Mouse (Mus musculus): ENCODE data around the gene Bcar3. TPM values are rescaled to one million over a fixed set of nuclear protein-coding genes. Genes with fewer than 3 reads are reported as not detected.
"Not testable (repeated sequence)": the region's sequence is repeated elsewhere in the genome, so short reads cannot be mapped to it uniquely, and the experiment has no call there.

Bcar3 gene
- polyA plus RNA-seq, 1 experiment from 2014 or later, result 13.8 TPM

- H3K9me3 ChIP-seq (replicated peaks), result no peaks in the 10 kb centered on the region
- peaks cover 35% of the 10 kb centered on the region for H3K4me1 ChIP-seq
- H3K36me3 ChIP-seq, result peaks cover 36% of the 10 kb centered on the region
- peak overlapping the region; percentile 41; the same call in 1 of the 2 replicates for H3K9ac ChIP-seq
- H3K4me3 ChIP-seq (replicated peaks), result peak overlapping the region; percentile 91
- no peak overlapping the region for H3K27ac ChIP-seq
- H3K4me2 ChIP-seq, result peak overlapping the region; percentile 51
- WGBS, result 11% methylated on average over 19 of the region's 20 CpGs
- no peak for ATAC-seq (replicated peaks; ENCODE audit: low FRiP score)
- no peaks in the 10 kb centered on the region for H3K27me3 ChIP-seq
These were observed 20.3 kb upstream of the Bcar3 start for GRCm38 (mm10) chr3:122273407-122274240.

- H3K27me3 ChIP-seq, result no peaks in the 10 kb centered on the region
- WGBS, result under 1% methylated on average over 54 of the region's 57 CpGs
These were observed 19.5 kb upstream of the Bcar3 start, which contains the start of gene Dnttip2 for GRCm38 (mm10) chr3:122274241-122275024. Gene Dnttip2, plus strand, starts transcription at chr3:122274388.

GRCm38 (mm10) chr3:122275111-122275510 lies 18.8 kb upstream of the Bcar3 start:
- 75% methylated on average over 10 of the region's 10 CpGs for WGBS

More at GRCm38 (mm10) chr3:122274241-122275024, 19.5 kb upstream of the Bcar3 start, which contains the start of gene Dnttip2:
- H3K36me3 ChIP-seq, result peaks cover 44% of the 10 kb centered on the region
- peak within 1 kb of the TSS; percentile 88 for H3K9ac ChIP-seq
- peak within 1 kb of the TSS; percentile 60 for H3K4me2 ChIP-seq
- peaks cover 35% of the 10 kb centered on the region for H3K4me1 ChIP-seq
- peak within 1 kb of the TSS; percentile 73 for H3K27ac ChIP-seq
- peak; percentile 98 for ATAC-seq (replicated peaks; ENCODE audit: low FRiP score)
- H3K4me3 ChIP-seq (replicated peaks), result peak within 1 kb of the TSS; percentile 91
- no peaks in the 10 kb centered on the region for H3K9me3 ChIP-seq (replicated peaks)

GRCm38 (mm10) chr3:122287195-122287594 lies 6.7 kb upstream of the Bcar3 start:
- H3K36me3 ChIP-seq, result peaks cover 37% of the 10 kb centered on the region
- no peaks in the 10 kb centered on the region for H3K9me3 ChIP-seq (replicated peaks)
- H3K27me3 ChIP-seq, result no peaks in the 10 kb centered on the region
- 78% methylated on average over 5 of the region's 5 CpGs for WGBS
- H3K9ac ChIP-seq, result no peak overlapping the region
- no peak overlapping the region for H3K4me3 ChIP-seq (replicated peaks)
- no peak for ATAC-seq (replicated peaks; ENCODE audit: low FRiP score)
- no peak overlapping the region for H3K4me2 ChIP-seq
- no peak overlapping the region for H3K27ac ChIP-seq
- H3K4me1 ChIP-seq, result peaks cover 7% of the 10 kb centered on the region

More at GRCm38 (mm10) chr3:122275111-122275510, 18.8 kb upstream of the Bcar3 start:
- no peak for ATAC-seq (replicated peaks; ENCODE audit: low FRiP score)
- Histone ChIP-seq H3K36me3 (peaks cover 51% of the 10 kb centered on the region), H3K27ac (no peak overlapping the region), H3K27me3 (no peaks in the 10 kb centered on the region), H3K4me2 (peak overlapping the region; percentile 60), H3K9me3 (replicated peaks) (no peaks in the 10 kb centered on the region), H3K9ac (peak overlapping the region; percentile 88; the same call in 1 of the 2 replicates), H3K4me3 (replicated peaks) (peak overlapping the region; percentile 91), H3K4me1 (peaks cover 35% of the 10 kb centered on the region)

- no peak overlapping the region for H3K4me3 ChIP-seq (replicated peaks)
- H3K36me3 ChIP-seq, result peaks cover 21% of the 10 kb centered on the region
- no peak overlapping the region for H3K4me2 ChIP-seq
- H3K27ac ChIP-seq, result no peak overlapping the region
- peaks cover 12% of the 10 kb centered on the region for H3K4me1 ChIP-seq
- no peaks in the 10 kb centered on the region for H3K9me3 ChIP-seq (replicated peaks)
- H3K9ac ChIP-seq, result no peak overlapping the region
- 79% methylated on average over 5 of the region's 5 CpGs for WGBS
- H3K27me3 ChIP-seq, result no peaks in the 10 kb centered on the region
- ATAC-seq (replicated peaks; ENCODE audit: low FRiP score), result no peak
These were observed 5.2 kb upstream of the Bcar3 start for GRCm38 (mm10) chr3:122288613-122289195.

- H3K27me3 ChIP-seq; H3K9me3 ChIP-seq (replicated peaks); H3K9ac ChIP-seq; H3K4me3 ChIP-seq (replicated peaks); H3K27ac ChIP-seq; H3K4me2 ChIP-seq; ATAC-seq (replicated peaks; ENCODE audit: low FRiP score): not testable (repeated sequence)
- Histone ChIP-seq H3K36me3 (peaks cover 15% of the 10 kb centered on the region), H3K4me1 (peaks cover 16% of the 10 kb centered on the region)
- 72% methylated on average over 4 of the region's 4 CpGs for WGBS
These were observed 4.6 kb upstream of the Bcar3 start for GRCm38 (mm10) chr3:122289344-122289743.

GRCm38 (mm10) chr3:122290696-122291095 lies 3.2 kb upstream of the Bcar3 start:
- H3K9me3 ChIP-seq (replicated peaks), result no peaks in the 10 kb centered on the region
- H3K4me3 ChIP-seq (replicated peaks), result no peak overlapping the region
- H3K4me2 ChIP-seq, result no peak overlapping the region
- H3K36me3 ChIP-seq, result peaks cover 4% of the 10 kb centered on the region
- no peak overlapping the region for H3K9ac ChIP-seq
- no peaks in the 10 kb centered on the region for H3K27me3 ChIP-seq
- 71% methylated on average over 7 of the region's 7 CpGs for WGBS
- no peak for ATAC-seq (replicated peaks; ENCODE audit: low FRiP score)
- H3K27ac ChIP-seq, result peak overlapping the region; percentile 24; the same call in 1 of the 2 replicates
- peaks cover 20% of the 10 kb centered on the region for H3K4me1 ChIP-seq

- Histone ChIP-seq H3K36me3 (no peaks in the 10 kb centered on the region), H3K27me3 (no peaks in the 10 kb centered on the region), H3K27ac (0 out of 2 replicates have a peak overlapping the region, but pooled peaks have one; percentile 1), H3K9me3 (replicated peaks) (no peaks in the 10 kb centered on the region), H3K4me2 (peak overlapping the region; percentile 68), H3K4me1 (peaks cover 20% of the 10 kb centered on the region), H3K9ac (no peak overlapping the region), H3K4me3 (replicated peaks) (peak overlapping the region; percentile 72)
- no peak for ATAC-seq (replicated peaks; ENCODE audit: low FRiP score)
- 49% methylated on average over 12 of the region's 12 CpGs for WGBS
These were observed 2.1 kb upstream of the Bcar3 start for GRCm38 (mm10) chr3:122291828-122292227.

- Histone ChIP-seq H3K9ac (peak overlapping the region; percentile 80), H3K4me2 (peak overlapping the region; percentile 68), H3K9me3 (replicated peaks) (no peaks in the 10 kb centered on the region), H3K36me3 (no peaks in the 10 kb centered on the region), H3K4me1 (peaks cover 20% of the 10 kb centered on the region), H3K27me3 (no peaks in the 10 kb centered on the region), H3K4me3 (replicated peaks) (peak overlapping the region; percentile 72), H3K27ac (peak overlapping the region; percentile 97)
- 6% methylated on average over 54 of the region's 54 CpGs for WGBS
- peak; percentile 89 for ATAC-seq (replicated peaks; ENCODE audit: low FRiP score)
These were observed 1.4 kb upstream of the Bcar3 start for GRCm38 (mm10) chr3:122292300-122293222.

- under 1% methylated on average over 94 of the region's 105 CpGs for WGBS
- Histone ChIP-seq H3K27ac (peak overlapping the region; percentile 97), H3K36me3 (no peaks in the 10 kb centered on the region), H3K4me2 (peak overlapping the region; percentile 68), H3K9ac (peak overlapping the region; percentile 80), H3K27me3 (no peaks in the 10 kb centered on the region), H3K9me3 (replicated peaks) (no peaks in the 10 kb centered on the region), H3K4me1 (peaks cover 20% of the 10 kb centered on the region), H3K4me3 (replicated peaks) (peak overlapping the region; percentile 72)
- peak; percentile 95 for ATAC-seq (replicated peaks; ENCODE audit: low FRiP score)
These were observed 548 bp upstream of the Bcar3 start for GRCm38 (mm10) chr3:122293223-122293953.

Measured in kidney, embryonic 15.5 days (tissue).